Mouse (Mus musculus): Measurements from ENCODE around the gene Pik3cb. TPM values are rescaled to one million over a fixed set of nuclear protein-coding genes. Genes with fewer than 3 reads are reported as not detected.

The Pik3cb gene
- total RNA-seq, 1 experiment = 10.2 TPM

GRCm38 (mm10) chr9:99146855-99147735 lies 6.7 kb upstream of the Pik3cb start:
- no peaks in the 10 kb centered on the region for H3K36me3 ChIP-seq (ENCODE audit: control insufficient read depth, insufficient read depth, low read length, poor library complexity, severe bottlenecking)
- no peak overlapping the region; the same call in 1 of the 2 replicates for H3K27ac ChIP-seq (ENCODE audit: insufficient read depth, low read depth, low read length, poor library complexity, severe bottlenecking)
- peak overlapping the region in 1 of 2 experiments; percentile 49; a peak in 3 of 4 replicates for H3K4me3 ChIP-seq (ENCODE audit: insufficient read depth in 1 of 2, low read depth in 1 of 2, low read length in 2 of 2, poor library complexity in 1 of 2, severe bottlenecking in 1 of 2)
- peak overlapping the region; percentile 6; the same call in 1 of the 2 replicates for H3K9ac ChIP-seq (ENCODE audit: insufficient read depth, low read depth, low read length, poor library complexity, severe bottlenecking)
- in situ Hi-C loops (cut with MboI; ENCODE audit: low sequenced_read_pairs in 2 of 2, unreplicated experiment in 2 of 2) = no loop called here
- peaks cover 3 to 8% of the 10 kb centered on the region in 2 experiments; a peak in 3 of 4 replicates for H3K4me1 ChIP-seq (ENCODE audit: control insufficient read depth in 2 of 2, insufficient read depth in 2 of 2, low read length in 2 of 2, poor library complexity in 1 of 2)
- no peaks in the 10 kb centered on the region for H3K9me3 ChIP-seq (ENCODE audit: control insufficient read depth, insufficient read depth, low read depth, low read length)
- TF ChIP-seq ZC3H11A (IDR thresholded peaks at IDR 0.05; ENCODE audit: borderline replicate concordance, low read depth, low read length) (no peak), MAFK (IDR thresholded peaks at IDR 0.05; ENCODE audit: insufficient read depth, low read depth, low read length) (no peak), CHD2 (IDR thresholded peaks at IDR 0.05; ENCODE audit: low read depth, low read length) (no peak), HCFC1 (IDR thresholded peaks at IDR 0.05; ENCODE audit: borderline replicate concordance, insufficient read depth, low read length) (no peak), ZNF384 (IDR thresholded peaks at IDR 0.05; ENCODE audit: low read depth, low read length) (no peak)
- no peak for DNase-seq (ENCODE audit: low read depth, low spot score)

- Histone ChIP-seq H3K9ac (ENCODE audit: insufficient read depth, low read depth, low read length, poor library complexity, severe bottlenecking) (no peak overlapping the region), H3K4me3 (ENCODE audit: insufficient read depth in 1 of 2, low read depth in 1 of 2, low read length in 2 of 2, poor library complexity in 1 of 2, severe bottlenecking in 1 of 2) (no peak overlapping the region), H3K27ac (ENCODE audit: insufficient read depth, low read depth, low read length, poor library complexity, severe bottlenecking) (no peak overlapping the region), H3K9me3 (ENCODE audit: control insufficient read depth, insufficient read depth, low read depth, low read length) (no peaks in the 10 kb centered on the region), H3K36me3 (ENCODE audit: control insufficient read depth, insufficient read depth, low read length, poor library complexity, severe bottlenecking) (no peaks in the 10 kb centered on the region), H3K4me1 (ENCODE audit: control insufficient read depth in 2 of 2, insufficient read depth in 2 of 2, low read length in 2 of 2, poor library complexity in 1 of 2) (peaks cover 3 to 6% of the 10 kb centered on the region in 2 experiments; a peak in 3 of 4 replicates)
- DNase-seq (ENCODE audit: low read depth, low spot score) = no peak
- in situ Hi-C loops (cut with MboI; ENCODE audit: low sequenced_read_pairs in 2 of 2, unreplicated experiment in 2 of 2) = no loop called here
- no peak for TF ChIP-seq MAFK (IDR thresholded peaks at IDR 0.05; ENCODE audit: insufficient read depth, low read depth, low read length)
- no peak for TF ChIP-seq CHD2 (IDR thresholded peaks at IDR 0.05; ENCODE audit: low read depth, low read length)
- TF ChIP-seq ZNF384 (IDR thresholded peaks at IDR 0.05; ENCODE audit: low read depth, low read length) = no peak
- no peak for TF ChIP-seq ZC3H11A (IDR thresholded peaks at IDR 0.05; ENCODE audit: borderline replicate concordance, low read depth, low read length)
- TF ChIP-seq HCFC1 (IDR thresholded peaks at IDR 0.05; ENCODE audit: borderline replicate concordance, insufficient read depth, low read length) = no peak
Observed at GRCm38 (mm10) chr9:99145756-99146155, 5.3 kb upstream of the Pik3cb start.

GRCm38 (mm10) chr9:99144416-99144989 lies 4.1 kb upstream of the Pik3cb start:
- Histone ChIP-seq H3K4me1 (ENCODE audit: control insufficient read depth in 2 of 2, insufficient read depth in 2 of 2, low read length in 2 of 2, poor library complexity in 1 of 2) (peaks cover 3 to 6% of the 10 kb centered on the region in 2 experiments; a peak in 3 of 4 replicates), H3K9me3 (ENCODE audit: control insufficient read depth, insufficient read depth, low read depth, low read length) (no peaks in the 10 kb centered on the region), H3K4me3 (ENCODE audit: insufficient read depth in 1 of 2, low read depth in 1 of 2, low read length in 2 of 2, poor library complexity in 1 of 2, severe bottlenecking in 1 of 2) (no peak overlapping the region), H3K9ac (ENCODE audit: insufficient read depth, low read depth, low read length, poor library complexity, severe bottlenecking) (no peak overlapping the region), H3K36me3 (ENCODE audit: control insufficient read depth, insufficient read depth, low read length, poor library complexity, severe bottlenecking) (no peaks in the 10 kb centered on the region), H3K27ac (ENCODE audit: insufficient read depth, low read depth, low read length, poor library complexity, severe bottlenecking) (no peak overlapping the region)
- DNase-seq (ENCODE audit: low read depth, low spot score) = no peak
- in situ Hi-C loops (cut with MboI; ENCODE audit: low sequenced_read_pairs in 2 of 2, unreplicated experiment in 2 of 2) = no loop called here
- no peak for TF ChIP-seq ZNF384 (IDR thresholded peaks at IDR 0.05; ENCODE audit: low read depth, low read length)
- no peak for TF ChIP-seq HCFC1 (IDR thresholded peaks at IDR 0.05; ENCODE audit: borderline replicate concordance, insufficient read depth, low read length)
- no peak for TF ChIP-seq ZC3H11A (IDR thresholded peaks at IDR 0.05; ENCODE audit: borderline replicate concordance, low read depth, low read length)
- no peak for TF ChIP-seq CHD2 (IDR thresholded peaks at IDR 0.05; ENCODE audit: low read depth, low read length)

- Histone ChIP-seq H3K9ac (ENCODE audit: insufficient read depth, low read depth, low read length, poor library complexity, severe bottlenecking) (no peak overlapping the region), H3K4me3 (ENCODE audit: insufficient read depth in 1 of 2, low read depth in 1 of 2, low read length in 2 of 2, poor library complexity in 1 of 2, severe bottlenecking in 1 of 2) (no peak overlapping the region), H3K4me1 (ENCODE audit: control insufficient read depth in 2 of 2, insufficient read depth in 2 of 2, low read length in 2 of 2, poor library complexity in 1 of 2) (peaks cover 2% of the 10 kb centered on the region in 2 experiments; a peak in 1 of 4 replicates), H3K36me3 (ENCODE audit: control insufficient read depth, insufficient read depth, low read length, poor library complexity, severe bottlenecking) (no peaks in the 10 kb centered on the region), H3K27ac (ENCODE audit: insufficient read depth, low read depth, low read length, poor library complexity, severe bottlenecking) (no peak overlapping the region), H3K9me3 (ENCODE audit: control insufficient read depth, insufficient read depth, low read depth, low read length) (no peaks in the 10 kb centered on the region)
- TF ChIP-seq CHD2 (IDR thresholded peaks at IDR 0.05; ENCODE audit: low read depth, low read length) (no peak), MAFK (IDR thresholded peaks at IDR 0.05; ENCODE audit: insufficient read depth, low read depth, low read length) (no peak), HCFC1 (IDR thresholded peaks at IDR 0.05; ENCODE audit: borderline replicate concordance, insufficient read depth, low read length) (no peak), ZC3H11A (IDR thresholded peaks at IDR 0.05; ENCODE audit: borderline replicate concordance, low read depth, low read length) (no peak), ZNF384 (IDR thresholded peaks at IDR 0.05; ENCODE audit: low read depth, low read length) (no peak)
- no peak for DNase-seq (ENCODE audit: low read depth, low spot score)
- in situ Hi-C loops (cut with MboI; ENCODE audit: low sequenced_read_pairs in 2 of 2, unreplicated experiment in 2 of 2) = no loop called here
Observed at GRCm38 (mm10) chr9:99141618-99142017, 1.2 kb upstream of the Pik3cb start.

Data from ES-E14 (cell line).